Mouse (Mus musculus) limb, embryonic 11.5 days (tissue): ENCODE data around the gene Prkce. TPM values are rescaled to one million over a fixed set of nuclear protein-coding genes. Genes with fewer than 3 reads are reported as not detected.

Experiments
- ATAC-seq: fragments of 200-750 bp; cut with Nextera tagmentation; 2 replicates; pipeline ENCODE4 v1.8.0; 2017; ENCODE audit warnings: low read depth; ENCODE audit not compliant: insufficient number of reproducible peaks, low FRiP score, low TSS enrichment
- DNase-seq: peaks from one replicate; pipeline ENCODE4 v3.0.0-alpha.2; 2015; ENCODE audit warnings: low spot score
- H3K27ac ChIP-seq: fragments of 300-500 bp; sonication (generic); replicated peaks from 2 replicates; pipeline ENCODE4 v1.5.1; 2014; ENCODE audit warnings: low read depth, mild to moderate bottlenecking, low read length
- H3K27me3 ChIP-seq: fragments of 300-500 bp; sonication (generic); 2 replicates; pipeline ENCODE4 v1.6.1; 2014; ENCODE audit warnings: mild to moderate bottlenecking, low read length, mixed read lengths; ENCODE audit not compliant: control insufficient read depth, insufficient read depth
- H3K36me3 ChIP-seq: fragments of 300-500 bp; sonication (generic); 2 replicates; pipeline ENCODE4 v1.6.1; 2014; ENCODE audit warnings: mild to moderate bottlenecking, low read length, moderate library complexity, mixed read lengths; ENCODE audit not compliant: control insufficient read depth, insufficient read depth
- H3K4me1 ChIP-seq: fragments of 300-500 bp; sonication (generic); 2 replicates; pipeline ENCODE4 v1.6.1; 2014; ENCODE audit warnings: low read length, mixed read lengths; ENCODE audit not compliant: control insufficient read depth, insufficient read depth
- H3K4me2 ChIP-seq: fragments of 300-500 bp; sonication (generic); 2 replicates; pipeline ENCODE4 v1.6.1; 2014; ENCODE audit warnings: low read depth, mild to moderate bottlenecking, moderate library complexity; ENCODE audit not compliant: severe bottlenecking
- H3K4me3 ChIP-seq: fragments of 300-500 bp; sonication (generic); 2 replicates; pipeline ENCODE4 v1.5.1; 2014; ENCODE audit warnings: low read depth, low read length
- H3K9ac ChIP-seq: fragments of 300-500 bp; sonication (generic); 2 replicates; pipeline ENCODE4 v1.6.1; 2014; ENCODE audit warnings: mild to moderate bottlenecking, low read length
- H3K9me3 ChIP-seq: fragments of 300-500 bp; sonication (generic); 2 replicates; pipeline ENCODE4 v1.6.1; 2016; ENCODE audit warnings: low read length; ENCODE audit not compliant: control insufficient read depth
- WGBS: fragments of 180-500 bp; shearing (Covaris S2); extraction: QIAGEN DNeasy Blood & Tissue Kit; methylation state at CpG from one replicate; pipeline ENCODE4 v1.1.7; 2014; 5-methylcytosine and 5-hydroxymethylcytosine counted together
- polyA plus RNA-seq: library from polyadenylated mRNA; unstranded; fragments of >200 nt; fragmentation: Nextera tagmentation; extraction: Ambion mirVana; gene quantifications from 2 replicates; pipeline ENCODE4 v1.2.1, GENCODE M21; 2014

The Prkce gene
- polyA plus RNA-seq, 1 experiment from 2014 or later = 5.1 TPM

DNA sequence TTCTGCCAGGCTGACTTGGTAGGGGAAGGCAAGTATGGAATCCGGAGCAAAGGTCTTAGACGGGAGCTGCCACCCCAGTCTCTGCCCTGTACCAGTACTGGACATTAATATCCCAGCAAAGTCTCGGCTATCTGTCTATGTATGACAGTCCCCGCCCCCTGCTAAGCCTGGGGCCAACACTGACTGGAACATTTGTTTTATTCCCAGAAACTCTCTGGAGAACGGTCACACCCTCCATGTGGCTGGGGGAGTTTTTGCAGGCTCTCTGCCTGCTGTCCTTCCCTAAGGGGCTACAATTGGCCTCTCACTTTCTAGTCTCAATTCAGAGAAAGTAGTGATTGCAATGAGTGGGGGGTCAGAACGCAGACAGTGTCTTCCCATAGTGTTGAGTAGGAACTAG is 244.6 kb downstream of the Prkce start:
- ATAC-seq (no peak), DNase-seq (no peak)
- H3K9ac ChIP-seq = no peak overlapping the region
- H3K27me3 ChIP-seq = no peaks in the 10 kb centered on the region
- H3K4me3 ChIP-seq = no peak overlapping the region
- H3K36me3 ChIP-seq = no peaks in the 10 kb centered on the region
- no peak overlapping the region for H3K27ac ChIP-seq
- no peak overlapping the region for H3K4me2 ChIP-seq
- peaks cover 4% of the 10 kb centered on the region; the same call in 1 of the 2 replicates for H3K4me1 ChIP-seq
- no peaks in the 10 kb centered on the region for H3K9me3 ChIP-seq
- 80% methylated on average over 6 of the region's 6 CpGs for WGBS

GRCm38 (mm10) chr17:86414608-86415007 is 247.0 kb downstream of the Prkce start:
- Histone ChIP-seq H3K27ac (no peak overlapping the region), H3K27me3 (no peaks in the 10 kb centered on the region), H3K9me3 (no peaks in the 10 kb centered on the region), H3K4me1 (peaks cover 4% of the 10 kb centered on the region; the same call in 1 of the 2 replicates), H3K36me3 (no peaks in the 10 kb centered on the region), H3K4me2 (no peak overlapping the region), H3K9ac (no peak overlapping the region), H3K4me3 (no peak overlapping the region)
- ATAC-seq (no peak), DNase-seq (no peak)
- WGBS = 85% methylated on average over 8 of the region's 8 CpGs

DNA sequence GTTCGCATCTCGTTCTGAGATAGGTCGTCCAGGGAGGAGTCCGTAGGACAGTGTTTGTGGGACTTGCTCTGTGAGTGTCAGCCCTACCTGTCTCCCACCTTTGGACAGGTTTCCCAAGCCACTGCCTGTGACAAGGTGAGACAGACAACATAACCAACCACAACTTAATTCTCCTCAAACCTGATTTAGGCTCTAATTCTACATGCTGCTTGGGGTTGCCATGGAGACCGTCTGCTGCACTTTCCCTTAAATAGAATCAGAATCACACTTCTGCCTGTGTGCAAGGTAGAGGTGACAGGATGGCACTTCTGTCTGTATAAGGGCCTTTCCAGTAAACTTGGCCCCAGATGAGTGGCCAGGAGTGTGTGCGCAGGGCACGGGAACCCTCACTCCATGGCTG is 248.4 kb downstream of the Prkce start:
- no peak for DNase-seq
- no peak for ATAC-seq
- Histone ChIP-seq H3K4me1 (peaks cover 4% of the 10 kb centered on the region; the same call in 1 of the 2 replicates), H3K9me3 (no peaks in the 10 kb centered on the region), H3K4me2 (no peak overlapping the region), H3K27me3 (no peaks in the 10 kb centered on the region), H3K27ac (no peak overlapping the region), H3K36me3 (no peaks in the 10 kb centered on the region), H3K4me3 (no peak overlapping the region), H3K9ac (no peak overlapping the region)
- 90% methylated on average over 7 of the region's 7 CpGs for WGBS

DNA sequence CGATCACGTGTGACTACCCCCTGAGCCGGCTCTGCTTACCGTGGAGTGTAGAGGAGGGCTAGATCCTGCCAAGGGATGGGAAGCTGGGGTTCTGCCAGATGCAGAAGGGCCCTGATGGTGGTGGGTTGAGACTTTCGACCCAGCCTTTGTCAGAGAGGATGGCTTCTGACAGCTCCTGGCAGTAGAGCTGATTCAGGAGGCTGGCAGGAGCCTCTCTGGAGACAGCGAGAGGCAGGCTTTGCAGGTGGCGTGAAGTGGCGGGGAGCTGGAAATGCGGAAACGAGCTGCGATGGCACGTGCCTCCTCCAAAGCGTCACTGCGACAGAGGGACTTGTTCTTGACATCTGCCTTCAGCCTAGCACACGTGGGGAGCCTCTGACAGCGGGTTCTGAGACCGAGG is 250.7 kb downstream of the Prkce start:
- H3K9me3 ChIP-seq = no peaks in the 10 kb centered on the region

DNA sequence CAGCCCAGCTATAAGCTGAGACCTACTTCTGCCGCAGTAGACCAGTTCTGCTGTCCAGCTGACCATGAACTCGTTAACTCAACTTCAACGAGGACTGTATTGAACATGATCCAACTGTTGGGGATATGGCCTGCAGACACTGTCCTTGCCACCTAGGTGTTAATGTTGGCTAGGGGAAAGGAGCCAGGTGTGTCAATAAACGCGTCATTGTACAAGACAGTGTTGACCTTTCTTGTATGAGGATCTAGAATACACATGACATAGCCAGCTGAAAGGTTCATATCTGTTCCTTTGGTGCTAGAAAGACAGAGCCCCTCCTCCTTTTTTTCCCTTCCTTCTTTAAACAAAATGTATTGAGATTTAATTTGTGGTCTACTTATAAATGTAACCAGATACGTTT is 251.6 kb downstream of the Prkce start:
- no peak overlapping the region for H3K27ac ChIP-seq
- H3K36me3 ChIP-seq = no peaks in the 10 kb centered on the region
- no peak overlapping the region for H3K4me3 ChIP-seq
- DNase-seq = no peak
- 78% methylated on average over 6 of the region's 6 CpGs for WGBS
- no peak overlapping the region for H3K4me2 ChIP-seq
- H3K9me3 ChIP-seq = no peaks in the 10 kb centered on the region
- no peaks in the 10 kb centered on the region for H3K4me1 ChIP-seq
- H3K27me3 ChIP-seq = no peaks in the 10 kb centered on the region
- ATAC-seq = no peak
- H3K9ac ChIP-seq = no peak overlapping the region

More for the DNA sequence above, 250.7 kb downstream of the Prkce start:
- no peaks in the 10 kb centered on the region for H3K4me1 ChIP-seq
- H3K36me3 ChIP-seq = no peaks in the 10 kb centered on the region
- no peak overlapping the region for H3K4me2 ChIP-seq
- no peak for ATAC-seq
- no peak overlapping the region for H3K27ac ChIP-seq
- no peak overlapping the region for H3K4me3 ChIP-seq
- DNase-seq = no peak
- 78% methylated on average over 17 of the region's 17 CpGs for WGBS
- no peaks in the 10 kb centered on the region for H3K27me3 ChIP-seq
- no peak overlapping the region for H3K9ac ChIP-seq

- no peak overlapping the region for H3K4me2 ChIP-seq
- H3K4me1 ChIP-seq = no peaks in the 10 kb centered on the region
- H3K9me3 ChIP-seq = no peaks in the 10 kb centered on the region
- H3K4me3 ChIP-seq = no peak overlapping the region
- WGBS = 90% methylated on average over 10 of the region's 10 CpGs
- no peak for ATAC-seq
- no peaks in the 10 kb centered on the region for H3K27me3 ChIP-seq
- no peaks in the 10 kb centered on the region for H3K36me3 ChIP-seq
- H3K9ac ChIP-seq = no peak overlapping the region
- DNase-seq = no peak
- H3K27ac ChIP-seq = no peak overlapping the region
These were observed 253.2 kb downstream of the Prkce start for GRCm38 (mm10) chr17:86420646-86421338.

GRCm38 (mm10) chr17:86422023-86422422 is 254.4 kb downstream of the Prkce start:
- Histone ChIP-seq H3K4me2 (no peak overlapping the region), H3K27me3 (no peaks in the 10 kb centered on the region), H3K27ac (no peak overlapping the region), H3K4me3 (no peak overlapping the region), H3K9ac (no peak overlapping the region), H3K36me3 (no peaks in the 10 kb centered on the region), H3K9me3 (no peaks in the 10 kb centered on the region), H3K4me1 (no peaks in the 10 kb centered on the region)
- no peak for ATAC-seq
- DNase-seq = no peak
- 86% methylated on average over 4 of the region's 4 CpGs for WGBS

GRCm38 (mm10) chr17:86429877-86430276 is 262.3 kb downstream of the Prkce start:
- H3K27ac ChIP-seq = no peak overlapping the region
- no peaks in the 10 kb centered on the region for H3K27me3 ChIP-seq
- H3K36me3 ChIP-seq = no peaks in the 10 kb centered on the region
- H3K4me2 ChIP-seq = no peak overlapping the region
- H3K9ac ChIP-seq = no peak overlapping the region
- H3K9me3 ChIP-seq = no peaks in the 10 kb centered on the region
- no peak for ATAC-seq
- no peak overlapping the region for H3K4me3 ChIP-seq
- H3K4me1 ChIP-seq = no peaks in the 10 kb centered on the region
- WGBS = 94% methylated on average over 6 of the region's 6 CpGs
- no peak for DNase-seq

DNA sequence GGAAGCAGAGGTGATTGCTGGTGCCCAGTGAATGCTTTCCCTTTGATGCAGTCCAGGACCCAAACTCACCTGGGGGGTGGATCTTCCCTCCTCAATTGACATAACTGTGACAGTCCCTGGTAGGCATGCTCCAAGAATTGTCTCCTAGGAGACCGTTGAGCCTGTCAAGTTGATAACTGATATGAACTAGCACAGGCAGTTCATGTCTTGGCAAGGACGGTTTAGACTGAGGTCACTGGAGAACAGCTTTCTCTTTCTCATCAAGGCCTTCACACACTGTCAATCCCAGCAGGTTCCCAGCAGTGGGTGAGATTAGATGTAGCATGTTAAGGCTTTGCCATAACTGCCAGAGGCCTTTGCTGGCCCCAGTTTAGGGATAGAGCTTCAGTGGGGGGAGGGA is 265.5 kb downstream of the Prkce start:
- H3K27me3 ChIP-seq = no peaks in the 10 kb centered on the region
- H3K9me3 ChIP-seq = no peaks in the 10 kb centered on the region
- no peak overlapping the region for H3K9ac ChIP-seq
- no peak for DNase-seq
- no peak overlapping the region for H3K4me2 ChIP-seq
- H3K36me3 ChIP-seq = no peaks in the 10 kb centered on the region
- no peak overlapping the region for H3K4me3 ChIP-seq
- 82% methylated on average over 2 of the region's 2 CpGs for WGBS
- H3K27ac ChIP-seq = no peak overlapping the region
- no peak for ATAC-seq
- H3K4me1 ChIP-seq = no peaks in the 10 kb centered on the region
